Mouse (Mus musculus) G1E-ER4 (cell line): ENCODE results near the gene Fbxl3. TPM values are rescaled to one million over a fixed set of nuclear protein-coding genes. Genes with fewer than 3 reads are reported as not detected.

Experiments
- GATA1 ChIP-seq: IDR thresholded peaks from one replicate; pipeline ENCODE4 v1.8.0; 2012; ENCODE audit warnings: low read length, inconsistent platforms
- polyA plus RNA-seq: library from polyadenylated mRNA; stranded (reverse); fragments of >175 nt; gene quantifications from 2 replicates; pipeline ENCODE4 v1.2.3, GENCODE M21; 2012

The Fbxl3 gene
- polyA plus RNA-seq, 1 experiment = 21.3 TPM

DNA sequence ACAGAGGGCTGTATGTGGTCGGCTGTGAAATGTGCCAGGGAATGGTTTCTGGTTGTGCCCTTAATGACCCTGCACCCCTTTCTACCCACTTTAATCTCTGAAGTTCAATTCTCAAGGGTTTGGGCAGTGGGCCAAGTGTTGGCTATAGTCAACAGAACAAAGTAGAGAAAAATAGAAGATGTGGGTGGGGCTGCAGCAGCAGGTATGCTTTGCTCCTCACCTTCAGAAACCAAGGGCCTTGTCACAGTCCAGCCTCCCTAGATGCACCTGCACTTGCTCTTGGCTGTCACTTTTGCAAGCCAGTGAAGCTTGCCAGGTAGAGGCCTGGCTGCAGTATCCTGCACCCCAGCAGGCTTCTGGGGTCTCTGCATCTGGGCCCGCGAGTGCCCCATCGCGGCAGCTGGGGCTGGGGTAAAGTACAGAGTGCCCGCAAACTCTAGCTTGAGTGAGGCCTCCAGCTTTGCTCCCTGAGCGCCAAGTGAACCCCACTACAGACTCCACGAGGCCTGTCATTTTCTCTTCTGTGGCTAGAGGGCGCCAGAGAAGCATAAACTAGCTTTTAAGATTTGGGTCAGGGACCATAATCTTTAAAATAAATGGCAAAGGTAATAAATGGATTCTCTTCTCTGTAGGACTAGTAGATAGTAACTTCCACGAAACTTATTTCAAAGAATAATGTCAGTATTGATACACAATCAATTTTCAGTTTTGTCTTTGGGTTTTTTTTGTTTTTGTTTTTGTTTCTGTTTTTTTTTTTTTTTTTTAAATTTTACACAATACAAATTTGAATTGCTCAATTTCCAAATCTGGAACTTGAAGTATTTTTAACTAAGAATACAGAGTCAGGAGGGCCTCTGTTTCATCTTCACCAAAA, 33.8 kb downstream of the Fbxl3 start:
- TF ChIP-seq GATA1 = no peak

GRCm38 (mm10) chr14:103059495-103059894, 39.9 kb downstream of the Fbxl3 start:
- TF ChIP-seq GATA1 = no peak

GRCm38 (mm10) chr14:103058998-103059397, 40.4 kb downstream of the Fbxl3 start:
- no peak for TF ChIP-seq GATA1

- TF ChIP-seq GATA1 = no peak
Observed at GRCm38 (mm10) chr14:103056601-103057000, 42.8 kb downstream of the Fbxl3 start.

GRCm38 (mm10) chr14:103054731-103055130, 44.6 kb downstream of the Fbxl3 start:
- no peak for TF ChIP-seq GATA1

DNA sequence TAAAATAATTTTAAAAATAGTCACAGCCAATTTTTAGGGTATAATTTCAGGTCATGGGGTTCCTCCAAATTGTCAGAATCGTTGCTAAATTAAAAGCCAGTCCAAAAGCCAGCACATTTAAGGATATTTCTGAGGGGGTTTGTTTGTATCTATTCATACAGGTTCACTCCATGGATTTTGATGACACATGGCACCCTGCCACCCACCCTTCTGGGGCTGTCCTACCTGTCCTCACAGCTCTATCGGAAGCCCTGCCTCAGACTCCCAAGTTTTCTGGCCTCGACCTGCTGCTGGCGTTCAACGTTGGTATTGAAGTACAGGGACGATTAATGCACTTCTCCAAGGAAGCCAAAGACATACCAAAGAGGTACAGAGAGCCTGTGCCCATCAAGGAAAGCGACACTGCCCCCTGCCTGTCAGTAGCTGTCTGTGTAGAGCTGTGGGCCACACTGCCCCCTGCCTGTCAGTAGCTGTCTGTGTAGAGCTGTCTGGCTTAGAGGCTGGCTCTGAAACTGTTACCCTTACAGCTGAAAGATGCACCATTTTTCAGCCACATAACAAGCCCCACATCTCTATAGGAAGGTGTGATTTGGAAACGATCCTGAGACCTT, 48.1 kb downstream of the Fbxl3 start:
- no peak for TF ChIP-seq GATA1

DNA sequence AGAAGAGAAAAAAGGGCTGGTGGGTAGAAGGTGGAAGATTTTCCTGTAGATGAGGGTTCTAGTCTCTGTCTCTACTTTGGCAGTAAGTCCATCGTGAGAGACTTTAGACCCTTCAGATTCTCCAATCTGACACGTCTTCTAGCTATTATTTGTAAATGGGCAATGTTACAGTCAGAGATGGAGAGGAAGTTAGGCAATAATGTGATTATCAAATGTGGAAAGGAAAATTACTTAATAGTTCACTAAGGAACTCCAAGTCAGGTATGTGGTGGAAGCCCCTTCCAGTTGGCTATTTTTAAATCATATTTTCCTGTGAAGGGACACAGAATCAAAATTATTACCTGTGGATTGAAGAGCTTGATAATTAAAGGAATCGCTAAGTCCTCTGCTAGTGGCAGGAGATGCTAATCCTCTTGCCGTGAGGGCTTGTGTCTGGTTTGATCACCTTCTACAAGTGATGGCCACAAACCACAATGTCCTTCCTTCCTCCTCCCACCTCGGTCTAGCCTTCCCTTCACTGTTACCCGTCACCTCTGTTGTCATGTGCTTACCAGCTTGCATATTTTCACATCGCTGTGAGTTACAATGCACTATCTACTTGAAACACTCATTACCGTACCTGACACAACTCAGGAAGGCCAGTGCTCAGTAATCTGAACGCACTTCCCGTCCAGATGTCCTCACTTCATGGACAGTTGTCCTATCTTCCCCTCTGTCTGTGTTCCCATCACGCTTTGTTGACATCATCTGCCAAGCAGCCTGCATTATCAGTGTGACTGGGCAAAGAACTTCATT, 50.9 kb downstream of the Fbxl3 start:
- peak; percentile 80 for TF ChIP-seq GATA1

GRCm38 (mm10) chr14:103046677-103047076, 52.7 kb downstream of the Fbxl3 start, which contains the start of gene Acod1:
Acod1 (plus strand) TSS chr14:103046977.
- TF ChIP-seq GATA1 = no peak

DNA sequence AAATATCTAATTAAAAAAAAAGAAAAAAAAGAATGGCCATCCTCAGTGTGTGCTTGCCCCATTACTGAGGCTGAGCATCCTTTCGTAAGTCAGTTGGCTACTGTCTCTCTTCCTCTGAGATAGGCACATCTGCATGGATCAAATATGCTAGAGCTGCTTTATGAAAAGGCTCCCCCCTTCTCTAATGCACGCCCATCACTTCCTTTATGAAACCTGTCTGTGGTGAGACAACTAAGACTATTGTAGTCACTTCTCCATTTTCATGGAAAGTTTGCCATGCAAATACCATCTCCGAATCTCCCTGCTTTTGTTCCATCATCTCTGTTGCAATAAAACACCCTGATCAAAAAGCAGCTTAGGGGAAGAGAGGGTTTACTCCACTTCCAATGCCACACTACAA, 62.4 kb downstream of the Fbxl3 start:
- no peak for TF ChIP-seq GATA1

- no peak for TF ChIP-seq GATA1
Observed at GRCm38 (mm10) chr14:103034076-103034475, 65.3 kb downstream of the Fbxl3 start.

DNA sequence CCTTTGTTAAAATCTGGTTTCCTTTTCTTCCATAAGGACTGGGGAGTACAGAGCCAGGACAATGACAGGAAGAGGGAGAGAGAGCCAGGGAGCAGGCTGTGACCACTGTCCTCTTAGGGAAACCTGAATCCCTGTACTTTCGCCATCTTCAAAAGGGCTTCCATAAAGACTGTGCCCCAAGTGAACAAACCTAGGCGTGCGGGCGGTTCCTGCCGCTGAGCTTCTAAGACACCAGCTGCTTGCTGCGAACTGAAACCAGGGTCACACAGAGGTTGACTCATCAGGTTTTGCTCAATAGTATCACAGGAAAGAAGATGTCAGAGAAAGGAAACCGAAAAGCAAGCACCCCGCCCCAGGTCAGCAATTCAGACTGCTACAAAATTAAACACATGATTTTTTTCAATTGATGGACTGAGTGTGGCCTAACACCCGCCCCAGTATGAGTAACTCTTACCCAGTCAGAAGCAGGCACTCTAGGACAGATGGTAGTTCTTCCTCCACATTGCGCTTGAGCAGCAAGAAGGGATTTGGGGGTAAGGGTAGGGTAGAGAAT, 66.0 kb downstream of the Fbxl3 start:
- TF ChIP-seq GATA1 = no peak

Other genes starting within 250 kb of the Fbxl3 start
- gene Kctd12, start 116.9 kb downstream of the Fbxl3 start, polyA plus RNA-seq = not detected in 2 replicates
- 0.11 and 0.12 TPM in 2 replicates for gene Acod1, start 52.6 kb downstream of the Fbxl3 start, polyA plus RNA-seq
- gene Cln5, start 29.4 kb downstream of the Fbxl3 start, polyA plus RNA-seq = 11.4 and 15.7 TPM in 2 replicates
- gene Mycbp2, start 247.2 kb upstream of the Fbxl3 start, polyA plus RNA-seq = 7.0 and 14.0 TPM in 2 replicates